Mouse (Mus musculus) ES-E14 (cell line): ENCODE results near the gene Stx6.

Experiments
- CHD2 ChIP-seq: IDR thresholded peaks from 2 replicates; pipeline ENCODE4 v1.6.1; 2014; ENCODE audit warnings: mild to moderate bottlenecking, low read depth, low read length, inconsistent platforms
- HCFC1 ChIP-seq: IDR thresholded peaks from 2 replicates; pipeline ENCODE4 v1.6.1; 2012; ENCODE audit warnings: low read length, inconsistent platforms, borderline replicate concordance; ENCODE audit not compliant: insufficient read depth
- MAFK ChIP-seq: IDR thresholded peaks from 2 replicates; pipeline ENCODE4 v1.6.1; 2014; ENCODE audit warnings: mild to moderate bottlenecking, low read depth, low read length, inconsistent platforms; ENCODE audit not compliant: insufficient read depth
- ZC3H11A ChIP-seq: IDR thresholded peaks from 2 replicates; pipeline ENCODE4 v1.6.1; 2012; ENCODE audit warnings: low read depth, mild to moderate bottlenecking, inconsistent platforms, low read length, borderline replicate concordance
- ZNF384 ChIP-seq: IDR thresholded peaks from 2 replicates; pipeline ENCODE4 v1.6.1; 2012; ENCODE audit warnings: low read depth, low read length, inconsistent platforms

DNA sequence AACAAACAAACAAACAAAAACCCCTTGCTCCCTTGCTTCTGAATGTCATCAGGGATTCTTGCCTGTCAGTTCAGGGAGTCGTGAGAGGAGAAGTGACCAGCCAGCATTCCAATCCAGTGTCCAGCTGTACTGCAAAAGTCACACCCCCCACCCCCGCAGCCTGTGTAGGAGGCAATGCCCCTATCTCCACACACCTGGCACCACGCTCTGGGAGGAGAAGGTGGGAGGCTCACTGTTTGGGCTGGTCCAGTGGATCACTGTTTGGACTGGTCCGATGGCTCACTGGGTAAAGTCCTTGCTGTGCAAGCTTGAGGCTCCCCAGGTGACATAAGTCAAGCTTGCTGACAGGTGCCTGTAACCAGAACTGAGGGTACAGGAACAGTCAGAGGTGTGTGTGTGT, 46.4 kb upstream of the Stx6 start:
- TF ChIP-seq ZNF384 (no peak), CHD2 (no peak), HCFC1 (no peak), MAFK (no peak), ZC3H11A (no peak)
